ENCODE assay signal across 16 mouse cellular contexts in genomic region chr8:72365016-72365415, GRCm38 (mm10). TPM values are rescaled to one million over a fixed set of nuclear protein-coding genes. Genes with fewer than 3 reads are reported as not detected.
A peak's percentile ranks its signal among the peaks of the same experiment; 100 is the strongest.
DNase-seq lines count a peak whose midpoint lies in the region; ATAC-seq and TF ChIP-seq lines count a peak whose summit lies in the region.
"Had no signal": no experiment of that assay in that cellular context is flagged by ENCODE, and none has a peak within 500 bp of the region (broad histone marks: within the 10 kb centered on the region; RNA-seq: fewer than 3 reads in every experiment).

No protein-coding gene starts in this region.

- H3K9ac ChIP-seq in heart, postnatal 0 days (replicated peaks; ENCODE audit: low read depth, low read length): peak overlapping the region; percentile 2; the same call in 1 of the 2 replicates
- H3K9ac ChIP-seq: embryonic facial prominence, embryonic 12.5 days; hindbrain, embryonic 14.5 days; limb, embryonic 15.5 days had no signal

- TF ChIP-seq CTCF in heart, postnatal 0 days (IDR thresholded peaks at IDR 0.05; ENCODE audit: low read depth): no peak

- no peak for ATAC-seq in heart, postnatal 0 days (ENCODE audit: insufficient read depth, low read depth)
- peak; percentile 41 for ATAC-seq in CD4-positive, CD25-positive, alpha-beta regulatory T cell, adult 4 months
- ATAC-seq in inflammation-experienced regulatory T-cells, adult 6 months: peak; percentile 30
- ATAC-seq: intestine, postnatal 0 days had no signal

- WGBS in heart, postnatal 0 days: 96% methylated on average over 2 of the region's 2 CpGs

- H3K27me3 ChIP-seq in heart, postnatal 0 days (ENCODE audit: control insufficient read depth, insufficient read depth, low read length): no peaks in the 10 kb centered on the region
- H3K27me3 ChIP-seq: embryonic facial prominence, embryonic 12.5 days; limb, embryonic 15.5 days had no signal

- intact Hi-C loops in heart, postnatal 25 days (cut with DNase I): loop anchor here (2.0 kb wide), 2 partner anchors 28 to 40 kb away; no protein-coding TSS in a partner anchor

- 0 out of 2 replicates have a peak, but pooled peaks cover 6% of the 10 kb centered on the region for H3K4me1 ChIP-seq in heart, postnatal 0 days (ENCODE audit: control insufficient read depth, insufficient read depth)
- H3K4me1 ChIP-seq: embryonic facial prominence, embryonic 12.5 days had no signal

- H3K4me2 ChIP-seq in heart, postnatal 0 days (ENCODE audit: low read depth, low read length): no peak overlapping the region
- H3K4me2 ChIP-seq: embryonic facial prominence, embryonic 12.5 days; hindbrain, embryonic 14.5 days; limb, embryonic 15.5 days had no signal

- no peak for TF ChIP-seq EP300 in heart, postnatal 0 days (IDR thresholded peaks at IDR 0.05; ENCODE audit: low read depth)

- H3K36me3 ChIP-seq in heart, postnatal 0 days (replicated peaks; ENCODE audit: control insufficient read depth, insufficient read depth, low read length): peaks cover 82% of the 10 kb centered on the region

- no peaks in the 10 kb centered on the region for H3K9me3 ChIP-seq in heart, postnatal 0 days (replicated peaks; ENCODE audit: control insufficient read depth, low read length)
- H3K9me3 ChIP-seq: embryonic facial prominence, embryonic 12.5 days; limb, embryonic 15.5 days had no signal

- H3K27ac ChIP-seq in heart, postnatal 0 days (ENCODE audit: low read depth): no peak overlapping the region
- H3K27ac ChIP-seq: embryonic facial prominence, embryonic 12.5 days; hindbrain, embryonic 14.5 days had no signal

- DNase-seq in heart, postnatal 0 days (ENCODE audit: low spot score): no peak
- no peak for DNase-seq in heart, postnatal 25 days (ENCODE audit: low spot score)
- DNase-seq in spleen, postnatal 36 days (ENCODE audit: low spot score in 2 of 2): peak; percentile 82 to 83
- no peak for DNase-seq in spleen, postnatal 4 days (ENCODE audit: low spot score in 2 of 2)
- DNase-seq in neural tube, embryonic 10.5 days (ENCODE audit: extremely low spot score, low spot score): no peak
- DNase-seq in left cerebral cortex, adult 18-20 months (ENCODE audit: low spot score in 2 of 2): no peak
- DNase-seq: adrenal gland, postnatal 10 days; midbrain, embryonic 14.5 days; right cerebral cortex, postnatal 14 days had no signal

- H3K4me3 ChIP-seq in heart, postnatal 0 days (ENCODE audit: low read depth, low read length): no peak overlapping the region
- H3K4me3 ChIP-seq: embryonic facial prominence, embryonic 12.5 days; limb, embryonic 15.5 days; myocyte had no signal

RNA-seq across cellular contexts. Expression of gene Klf2, which starts 46.2 kb away (rescaled TPM):
- 21.9 and 32.9 TPM in 2 replicates for total RNA-seq in heart, postnatal 0 days (2014; rRNA removed; ENCODE audit: low replicate concordance)
- 17.7 and 21.3 TPM in 2 replicates for polyA plus RNA-seq in heart, postnatal 0 days (2015; fragmentation: Nextera tagmentation; extraction: Ambion mirVana)
- 10 to 100 TPM; 48.2 to 62.5 TPM for total RNA-seq in heart, postnatal 25 days (2021)
- polyA plus RNA-seq in CD4-positive, CD25-positive, alpha-beta regulatory T cell, adult 4 months (2017; shearing (Covaris generic)): 10 to 100 TPM; 17.1 to 31.0 TPM
- 10 to 100 TPM; 21.0 to 28.1 (median 24.3) TPM for polyA plus RNA-seq in inflammation-experienced regulatory T-cells, adult 6 months (2017; shearing (Covaris generic))
- 10 to 100 TPM; 15.2 to 23.6 TPM for total RNA-seq in left cerebral cortex, adult 18-20 months (2021)

RNA-seq across cellular contexts. Expression of gene Eps15l1, which starts 56.2 kb away (rescaled TPM):
- 33.0 and 52.7 TPM in 2 replicates for total RNA-seq in heart, postnatal 0 days (2014; rRNA removed; ENCODE audit: low replicate concordance)
- polyA plus RNA-seq in heart, postnatal 0 days (2015; fragmentation: Nextera tagmentation; extraction: Ambion mirVana): 23.2 and 24.9 TPM in 2 replicates
- 10 to 100 TPM; 38.9 to 41.8 TPM for total RNA-seq in heart, postnatal 25 days (2021)
- polyA plus RNA-seq in CD4-positive, CD25-positive, alpha-beta regulatory T cell, adult 4 months (2017; shearing (Covaris generic)): 10 to 100 TPM; 55.3 to 76.0 TPM
- polyA plus RNA-seq in inflammation-experienced regulatory T-cells, adult 6 months (2017; shearing (Covaris generic)): 10 to 100 TPM; 45.6 to 60.7 (median 51.1) TPM
- total RNA-seq in left cerebral cortex, adult 18-20 months (2021): 10 to 100 TPM; 62.2 to 63.4 TPM

RNA-seq across cellular contexts. Expression of gene Gm10282, which starts 60.0 kb away (rescaled TPM):
- total RNA-seq in heart, postnatal 0 days (2014; rRNA removed; ENCODE audit: low replicate concordance): 0.15 and 3.0 TPM in 2 replicates
- polyA plus RNA-seq in heart, postnatal 0 days (2015; fragmentation: Nextera tagmentation; extraction: Ambion mirVana): 8.4 and 10.0 TPM in 2 replicates
- total RNA-seq in heart, postnatal 25 days (2021): 10 to 100 TPM in 1 of 2 experiments, 1 to 10 TPM in 1; 7.6 to 10.1 TPM
- polyA plus RNA-seq in CD4-positive, CD25-positive, alpha-beta regulatory T cell, adult 4 months (2017; shearing (Covaris generic)): 10 to 100 TPM in 1 of 2 experiments, 1 to 10 TPM in 1; 7.1 to 12.4 TPM
- 100 to 1,000 TPM in 1 of 3 experiments, 10 to 100 TPM in 2; 20.4 to 115 (median 45.5) TPM for polyA plus RNA-seq in inflammation-experienced regulatory T-cells, adult 6 months (2017; shearing (Covaris generic))
- total RNA-seq in left cerebral cortex, adult 18-20 months (2021): 1 to 10 TPM; 2.8 to 4.2 TPM

Comparison
In these comparisons a context has a peak if more than half of its experiments do, and no peak if none do; other contexts are left out.
1. DNase-seq: peak in spleen, postnatal 36 days (2 of 2); none in heart, postnatal 0 days (single experiment), heart, postnatal 25 days (single experiment), spleen, postnatal 4 days (0 of 2), neural tube, embryonic 10.5 days (single experiment) and left cerebral cortex, adult 18-20 months (0 of 2).